Mouse (Mus musculus): ENCODE data around the gene Nr2c2ap.

- TF ChIP-seq CTCF (IDR thresholded peaks at IDR 0.05; ENCODE audit: low read depth) (no peak), EP300 (IDR thresholded peaks at IDR 0.05; ENCODE audit: low read depth) (no peak)
These were observed 20.7 kb upstream of the Nr2c2ap start for GRCm38 (mm10) chr8:70110451-70110850.

Measured in liver, postnatal 0 days (tissue).